Mouse (Mus musculus): ENCODE results near the gene 1700030J22Rik. TPM values are rescaled to one million over a fixed set of nuclear protein-coding genes. Genes with fewer than 3 reads are reported as not detected.

Gene 1700030J22Rik
- total and polyA plus RNA-seq, 2 experiments from 2014 or later = 5.2 to 5.7 TPM

- H3K27me3 ChIP-seq (ENCODE audit: insufficient read depth, low read length) = no peaks in the 10 kb centered on the region
- H3K27ac ChIP-seq = peak overlapping the region; percentile 23; the same call in 1 of the 2 replicates
- peak overlapping the region; percentile 95 for H3K4me2 ChIP-seq (ENCODE audit: low read depth, low read length)
- ATAC-seq (no peak), DNase-seq (ENCODE audit: low spot score) (no peak)
- H3K36me3 ChIP-seq (ENCODE audit: insufficient read depth, low read length) = no peaks in the 10 kb centered on the region
- WGBS = 8% methylated on average over 4 of the region's 4 CpGs
- peak overlapping the region; percentile 91 for H3K9ac ChIP-seq (replicated peaks; ENCODE audit: low read length)
- no peaks in the 10 kb centered on the region for H3K9me3 ChIP-seq (ENCODE audit: low read length)
- peak overlapping the region; percentile 96 for H3K4me3 ChIP-seq (ENCODE audit: low read length)
- peaks cover 11% of the 10 kb centered on the region; the same call in 1 of the 2 replicates for H3K4me1 ChIP-seq (ENCODE audit: insufficient read depth, low read length)
- no peak for TF ChIP-seq CTCF (IDR thresholded peaks at IDR 0.05; ENCODE audit: low read depth)
These were observed 34.4 kb downstream of the 1700030J22Rik start for GRCm38 (mm10) chr8:116944385-116944696.

- no peaks in the 10 kb centered on the region for H3K27me3 ChIP-seq (ENCODE audit: insufficient read depth, low read length)
- H3K27ac ChIP-seq = peak overlapping the region; percentile 80
- H3K4me3 ChIP-seq (ENCODE audit: low read length) = peak overlapping the region; percentile 96
- no peaks in the 10 kb centered on the region for H3K9me3 ChIP-seq (ENCODE audit: low read length)
- H3K4me2 ChIP-seq (ENCODE audit: low read depth, low read length) = peak overlapping the region; percentile 95
- WGBS = 1% methylated on average over 57 of the region's 62 CpGs
- no peak for TF ChIP-seq CTCF (IDR thresholded peaks at IDR 0.05; ENCODE audit: low read depth)
- H3K9ac ChIP-seq (replicated peaks; ENCODE audit: low read length) = peak overlapping the region; percentile 91
- no peaks in the 10 kb centered on the region for H3K36me3 ChIP-seq (ENCODE audit: insufficient read depth, low read length)
- peak; percentile 78 for ATAC-seq
- peak; percentile 45 for DNase-seq (ENCODE audit: low spot score)
- H3K4me1 ChIP-seq (ENCODE audit: insufficient read depth, low read length) = peaks cover 11% of the 10 kb centered on the region; the same call in 1 of the 2 replicates
These were observed 35.0 kb downstream of the 1700030J22Rik start for GRCm38 (mm10) chr8:116943555-116944384.

DNA sequence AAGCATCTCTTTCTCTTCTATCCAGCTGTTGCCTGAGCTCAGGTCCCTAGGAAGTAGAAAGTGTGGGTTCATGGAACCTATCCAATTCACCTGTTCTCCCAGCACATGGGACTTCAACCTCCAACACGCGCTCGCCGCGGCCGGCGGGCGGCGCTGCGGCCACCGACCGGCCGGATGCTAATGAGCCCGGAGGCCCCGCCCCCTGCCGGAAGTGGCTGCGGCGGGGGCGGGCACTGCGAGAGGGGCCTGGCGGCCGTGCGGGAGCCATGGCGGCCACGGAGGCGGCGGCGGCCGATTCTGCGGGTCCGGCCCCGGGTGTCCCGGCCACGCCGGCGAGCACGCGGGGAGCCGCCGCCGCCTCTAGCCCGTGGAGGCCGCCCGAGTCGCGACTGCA is 35.6 kb downstream of the 1700030J22Rik start, which contains the start of gene Atmin:
Gene Atmin, plus strand, starts transcription at position 233 of the 394 bp plus-strand sequence.
- H3K4me2 ChIP-seq (ENCODE audit: low read depth, low read length) = peak within 1 kb of the TSS; percentile 95
- H3K27me3 ChIP-seq (ENCODE audit: insufficient read depth, low read length) = no peaks in the 10 kb centered on the region
- ATAC-seq (peak; percentile 92), DNase-seq (ENCODE audit: low spot score) (peak; percentile 97)
- peak; percentile 45 for TF ChIP-seq CTCF (IDR thresholded peaks at IDR 0.05; ENCODE audit: low read depth)
- no peaks in the 10 kb centered on the region for H3K9me3 ChIP-seq (ENCODE audit: low read length)
- H3K27ac ChIP-seq = peak within 1 kb of the TSS; percentile 80
- whole genome bisulfite sequencing = under 1% methylated on average over 46 of the region's 46 CpGs
- peaks cover 11% of the 10 kb centered on the region; the same call in 1 of the 2 replicates for H3K4me1 ChIP-seq (ENCODE audit: insufficient read depth, low read length)
- H3K9ac ChIP-seq (replicated peaks; ENCODE audit: low read length) = peak within 1 kb of the TSS; percentile 91
- H3K36me3 ChIP-seq (ENCODE audit: insufficient read depth, low read length) = 0 out of 2 replicates have a peak, but pooled peaks cover 1% of the 10 kb centered on the region
- H3K4me3 ChIP-seq (ENCODE audit: low read length) = peak within 1 kb of the TSS; percentile 96

DNA sequence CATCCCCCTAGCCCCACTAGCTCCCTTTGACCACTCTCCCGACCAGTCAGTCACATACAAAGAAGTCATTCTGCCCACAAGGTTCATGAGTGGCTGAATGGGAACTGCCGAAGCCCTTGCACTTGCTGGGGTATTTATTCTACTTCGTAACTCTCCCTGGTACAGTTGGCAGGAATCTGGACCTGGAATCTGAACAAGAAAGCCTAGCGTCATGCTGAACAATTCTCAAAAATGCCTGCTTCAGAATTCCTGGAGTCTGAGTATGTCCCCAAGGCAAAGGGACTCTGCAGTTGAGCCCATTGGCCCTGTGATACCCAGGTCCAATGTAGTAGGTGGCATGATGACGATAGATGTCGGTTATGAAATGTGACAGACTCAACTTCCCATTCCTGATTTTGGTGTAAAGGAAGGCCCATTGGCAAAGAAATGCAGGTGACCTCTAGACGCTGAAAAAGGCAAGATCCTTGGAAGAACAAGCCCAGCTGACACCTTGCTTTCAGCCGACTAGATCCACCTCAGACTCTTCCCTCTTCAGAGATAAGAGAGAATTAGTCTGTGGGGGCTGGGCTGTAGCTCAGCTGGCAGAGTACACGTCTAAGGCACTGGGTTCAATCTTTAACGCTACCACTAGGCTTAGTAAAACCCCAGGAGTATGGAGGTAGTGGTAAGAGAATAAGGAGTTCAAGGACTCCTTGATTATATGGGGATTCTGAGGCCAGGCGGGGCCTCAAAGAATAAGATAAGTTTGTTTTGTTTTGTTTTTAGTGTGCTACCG is 36.3 kb downstream of the 1700030J22Rik start:
- DNase-seq (ENCODE audit: low spot score) = no peak

GRCm38 (mm10) chr8:116935506-116935905 is 43.3 kb downstream of the 1700030J22Rik start:
- no peaks in the 10 kb centered on the region for H3K27me3 ChIP-seq (ENCODE audit: insufficient read depth, low read length)
- no peak overlapping the region for H3K27ac ChIP-seq
- no peak overlapping the region for H3K9ac ChIP-seq (replicated peaks; ENCODE audit: low read length)
- no peak overlapping the region for H3K4me3 ChIP-seq (ENCODE audit: low read length)
- no peak overlapping the region for H3K4me2 ChIP-seq (ENCODE audit: low read depth, low read length)
- TF ChIP-seq CTCF (IDR thresholded peaks at IDR 0.05; ENCODE audit: low read depth) = no peak
- no peaks in the 10 kb centered on the region for H3K9me3 ChIP-seq (ENCODE audit: low read length)
- ATAC-seq (no peak), DNase-seq (ENCODE audit: low spot score) (no peak)
- no peaks in the 10 kb centered on the region for H3K4me1 ChIP-seq (ENCODE audit: insufficient read depth, low read length)
- WGBS = 24% methylated on average over 6 of the region's 6 CpGs
- H3K36me3 ChIP-seq (ENCODE audit: insufficient read depth, low read length) = 0 out of 2 replicates have a peak, but pooled peaks cover 6% of the 10 kb centered on the region

More for the DNA sequence above, 36.3 kb downstream of the 1700030J22Rik start:
- Histone ChIP-seq H3K9me3 (ENCODE audit: low read length) (no peaks in the 10 kb centered on the region), H3K4me3 (ENCODE audit: low read length) (no peak overlapping the region), H3K9ac (replicated peaks; ENCODE audit: low read length) (no peak overlapping the region), H3K27ac (no peak overlapping the region), H3K27me3 (ENCODE audit: insufficient read depth, low read length) (no peaks in the 10 kb centered on the region), H3K4me2 (ENCODE audit: low read depth, low read length) (peak overlapping the region; percentile 36), H3K4me1 (ENCODE audit: insufficient read depth, low read length) (peaks cover 11% of the 10 kb centered on the region; the same call in 1 of the 2 replicates), H3K36me3 (ENCODE audit: insufficient read depth, low read length) (0 out of 2 replicates have a peak, but pooled peaks cover 3% of the 10 kb centered on the region)
- no peak for TF ChIP-seq CTCF (IDR thresholded peaks at IDR 0.05; ENCODE audit: low read depth)
- no peak for ATAC-seq
- 75% methylated on average over 12 of the region's 12 CpGs for WGBS

DNA sequence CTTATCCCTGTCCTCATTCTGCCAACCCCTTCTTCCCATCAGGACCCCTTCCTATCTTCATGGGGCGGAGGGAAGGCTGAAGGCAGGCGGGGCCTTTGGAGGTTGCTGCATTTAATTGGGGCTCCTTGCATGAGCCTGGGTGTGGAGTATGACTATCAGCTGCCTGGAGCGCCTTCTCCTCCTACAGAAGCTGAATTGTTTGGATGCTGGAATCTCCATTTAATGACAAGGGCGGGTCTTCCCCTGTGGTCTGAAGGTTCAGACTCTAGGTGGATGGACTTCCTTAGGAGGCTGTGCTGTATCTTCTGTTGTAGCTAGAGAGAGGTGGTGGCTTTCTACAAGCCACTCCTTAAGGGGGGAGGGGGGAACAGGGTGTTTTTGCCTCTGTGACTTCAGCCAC is 43.8 kb downstream of the 1700030J22Rik start:
- no peak for ATAC-seq
- H3K9me3 ChIP-seq (ENCODE audit: low read length) = no peaks in the 10 kb centered on the region
- no peak overlapping the region for H3K9ac ChIP-seq (replicated peaks; ENCODE audit: low read length)
- no peak overlapping the region for H3K4me3 ChIP-seq (ENCODE audit: low read length)
- 0 out of 2 replicates have a peak, but pooled peaks cover 6% of the 10 kb centered on the region for H3K36me3 ChIP-seq (ENCODE audit: insufficient read depth, low read length)
- no peaks in the 10 kb centered on the region for H3K27me3 ChIP-seq (ENCODE audit: insufficient read depth, low read length)
- H3K4me2 ChIP-seq (ENCODE audit: low read depth, low read length) = no peak overlapping the region
- no peak for DNase-seq (ENCODE audit: low spot score)
- WGBS = 94% methylated on average over 4 of the region's 4 CpGs
- no peak overlapping the region for H3K27ac ChIP-seq
- H3K4me1 ChIP-seq (ENCODE audit: insufficient read depth, low read length) = no peaks in the 10 kb centered on the region
- TF ChIP-seq CTCF (IDR thresholded peaks at IDR 0.05; ENCODE audit: low read depth) = no peak

Data from hindbrain, postnatal 0 days (tissue).